Comparison of ENCODE assay signal across 8 mouse cellular contexts in genomic region chr2:30595796-30596195, GRCm38 (mm10). TPM values are rescaled to one million over a fixed set of nuclear protein-coding genes. Genes with fewer than 3 reads are reported as not detected.
DNase-seq lines count a peak whose midpoint lies in the region; ATAC-seq and TF ChIP-seq lines count a peak whose summit lies in the region.

No protein-coding gene starts in this region.

- peak overlapping the region; percentile 72 for H3K4me2 ChIP-seq in lung, embryonic 16.5 days (ENCODE audit: low read depth, low read length)
- H3K4me2 ChIP-seq in hindbrain, postnatal 0 days (ENCODE audit: low read depth, low read length): peak overlapping the region; percentile 65; the same call in 1 of the 2 replicates

- H3K9ac ChIP-seq in lung, embryonic 16.5 days (ENCODE audit: low read length): peak overlapping the region; percentile 77
- H3K9ac ChIP-seq in hindbrain, postnatal 0 days (replicated peaks; ENCODE audit: low read length): no peak overlapping the region

- TF ChIP-seq CTCF in cerebellum, adult 2 months (IDR thresholded peaks at IDR 0.05; ENCODE audit: borderline replicate concordance, insufficient read depth, low read depth, low read length): no peak
- no peak for TF ChIP-seq CTCF in hindbrain, postnatal 0 days (IDR thresholded peaks at IDR 0.05; ENCODE audit: low read depth)
- TF ChIP-seq CTCF in olfactory bulb, adult 2 months (IDR thresholded peaks at IDR 0.05; ENCODE audit: insufficient read depth, low read depth, low read length): no peak

- no peak for DNase-seq in cerebellum, adult 2 months
- no peak for DNase-seq in cerebellum, postnatal 4 days (ENCODE audit: low spot score in 2 of 2)
- DNase-seq in lung, postnatal 25 days (ENCODE audit: low spot score): no peak
- no peak for DNase-seq in hindbrain, postnatal 0 days (ENCODE audit: low spot score)
- no peak for DNase-seq in MN1 (ENCODE audit: low spot score)
- no peak for DNase-seq in thymus, postnatal 36 days

- no peak for TF ChIP-seq POLR2A in cerebellum, adult 2 months (IDR thresholded peaks at IDR 0.05; ENCODE audit: borderline replicate concordance, insufficient read depth, low read length)
- TF ChIP-seq POLR2A in olfactory bulb, adult 2 months (IDR thresholded peaks at IDR 0.05; ENCODE audit: insufficient read depth, low read depth, low read length): no peak

- H3K4me3 ChIP-seq in cerebellum, adult 2 months (replicated peaks; ENCODE audit: insufficient read depth, low read depth, low read length): peak overlapping the region; percentile 55
- no peak overlapping the region; the same call in 1 of the 2 replicates for H3K4me3 ChIP-seq in lung, embryonic 16.5 days (ENCODE audit: low read length)
- no peak overlapping the region for H3K4me3 ChIP-seq in hindbrain, postnatal 0 days (ENCODE audit: low read length)
- no peak overlapping the region for H3K4me3 ChIP-seq in olfactory bulb, adult 2 months (ENCODE audit: insufficient read depth, low read depth, low read length)

- ATAC-seq in lung, embryonic 16.5 days (ENCODE audit: low read depth): no peak
- no peak for ATAC-seq in hindbrain, postnatal 0 days

- peak overlapping the region; percentile 100 for H3K27ac ChIP-seq in cerebellum, adult 2 months (ENCODE audit: insufficient read depth, low read length)
- H3K27ac ChIP-seq in lung, embryonic 16.5 days (ENCODE audit: low read length): peak overlapping the region; percentile 98; the same call in 1 of the 2 replicates
- peak overlapping the region; percentile 98; the same call in 1 of the 2 replicates for H3K27ac ChIP-seq in hindbrain, postnatal 0 days
- H3K27ac ChIP-seq in olfactory bulb, adult 2 months (ENCODE audit: insufficient read depth, low read depth, low read length): peak overlapping the region; percentile 81

- H3K27me3 ChIP-seq in cerebellum, adult 2 months (ENCODE audit: control insufficient read depth, insufficient read depth, low read length): no peaks in the 10 kb centered on the region
- no peaks in the 10 kb centered on the region for H3K27me3 ChIP-seq in lung, embryonic 16.5 days (ENCODE audit: control insufficient read depth, insufficient read depth, low read depth, low read length)
- no peaks in the 10 kb centered on the region for H3K27me3 ChIP-seq in hindbrain, postnatal 0 days (ENCODE audit: insufficient read depth, low read length)

- peaks cover 26% of the 10 kb centered on the region for H3K4me1 ChIP-seq in cerebellum, adult 2 months (ENCODE audit: control insufficient read depth, insufficient read depth, low read length)
- H3K4me1 ChIP-seq in lung, embryonic 16.5 days (replicated peaks; ENCODE audit: control insufficient read depth, insufficient read depth, low read length): peaks cover 29% of the 10 kb centered on the region
- H3K4me1 ChIP-seq in hindbrain, postnatal 0 days (ENCODE audit: insufficient read depth, low read length): peaks cover 17% of the 10 kb centered on the region
- peaks cover 43% of the 10 kb centered on the region for H3K4me1 ChIP-seq in olfactory bulb, adult 2 months (ENCODE audit: control insufficient read depth, insufficient read depth, low read length)

- no peaks in the 10 kb centered on the region for H3K36me3 ChIP-seq in lung, embryonic 16.5 days (ENCODE audit: control insufficient read depth, insufficient read depth, low read length)
- H3K36me3 ChIP-seq in hindbrain, postnatal 0 days (ENCODE audit: insufficient read depth, low read length): no peaks in the 10 kb centered on the region

- H3K9me3 ChIP-seq in lung, embryonic 16.5 days (ENCODE audit: control insufficient read depth, low read length): no peaks in the 10 kb centered on the region
- H3K9me3 ChIP-seq in hindbrain, postnatal 0 days (ENCODE audit: low read length): no peaks in the 10 kb centered on the region

- 75% methylated on average over 4 of the region's 4 CpGs for WGBS in cerebellum, adult 2 months
- 81% methylated on average over 4 of the region's 4 CpGs for WGBS in lung, embryonic 16.5 days
- WGBS in hindbrain, postnatal 0 days: 83% methylated on average over 4 of the region's 4 CpGs
- 83% methylated on average over 4 of the region's 4 CpGs for WGBS in olfactory bulb, adult 2 months

RNA-seq across cellular contexts. Expression of gene Cstad, which starts 1.0 kb away (rescaled TPM):
- polyA plus RNA-seq in cerebellum, adult 2 months (2012; rRNA removed): 3.2 and 3.7 TPM in 2 replicates
- 0.69 and 1.6 TPM in 2 replicates for polyA plus RNA-seq in lung, embryonic 16.5 days (2015; fragmentation: Nextera tagmentation; extraction: Ambion mirVana)
- total RNA-seq in hindbrain, postnatal 0 days (2014; rRNA removed): 1.3 and 4.6 TPM in 2 replicates
- polyA plus RNA-seq in hindbrain, postnatal 0 days (2015; fragmentation: Nextera tagmentation; extraction: Ambion mirVana): 0.54 TPM in 1 of 2 replicates, not detected in the other
- polyA plus RNA-seq in olfactory bulb, adult 2 months (2012; ENCODE audit: insufficient read depth, insufficient read length, low replicate concordance, missing spikeins): not detected in 2 replicates
